Mouse (Mus musculus): Measurements from ENCODE around the gene Gm49425. TPM values are rescaled to one million over a fixed set of nuclear protein-coding genes. Genes with fewer than 3 reads are reported as not detected.

Gm49425 gene
- polyA plus RNA-seq, 1 experiment from 2014 or later: not detected

DNA sequence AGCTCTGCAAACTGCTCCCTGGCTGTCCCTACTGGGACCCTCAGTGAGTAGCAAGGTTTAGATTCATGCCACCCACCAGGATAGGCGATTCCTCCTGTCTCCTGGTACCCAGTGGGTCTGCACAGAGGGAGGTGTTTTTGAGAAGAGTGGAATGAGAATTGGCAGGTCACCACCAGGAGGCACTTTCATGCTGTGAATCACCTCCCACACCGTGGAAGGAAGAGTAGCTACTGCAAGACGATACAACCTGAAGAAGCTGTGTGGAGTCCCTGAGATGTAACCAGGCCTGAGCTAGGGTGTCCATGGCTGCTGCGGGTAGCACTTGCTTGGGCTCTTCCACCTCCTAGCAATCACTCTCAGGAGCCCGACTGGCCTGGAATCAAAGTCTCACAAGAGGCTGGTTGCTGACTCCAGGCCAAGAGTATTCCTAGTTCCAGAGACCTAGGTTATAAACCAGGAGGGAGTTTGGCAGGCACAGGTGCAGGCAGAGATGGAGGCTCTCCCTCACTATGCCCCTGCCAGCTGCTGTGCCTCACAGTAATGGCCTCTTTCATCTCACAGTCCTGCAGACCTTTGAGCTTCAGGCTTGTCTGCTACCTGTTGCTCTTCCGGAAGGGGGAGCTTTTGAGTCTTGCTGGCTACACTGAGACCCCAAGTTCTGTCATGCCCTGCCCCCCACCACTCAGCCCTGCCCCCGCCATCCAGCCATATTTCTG is 21.0 kb upstream of the Gm49425 start:
- Histone ChIP-seq H3K27me3 (replicated peaks; ENCODE audit: control insufficient read depth, insufficient read depth, low read length) (no peaks in the 10 kb centered on the region), H3K4me1 (ENCODE audit: control insufficient read depth, insufficient read depth, low read length) (no peaks in the 10 kb centered on the region), H3K4me3 (ENCODE audit: low read depth, low read length) (no peak overlapping the region), H3K9ac (ENCODE audit: low read length) (no peak overlapping the region), H3K9me3 (replicated peaks; ENCODE audit: control insufficient read depth, low read length) (no peaks in the 10 kb centered on the region), H3K36me3 (ENCODE audit: control insufficient read depth, insufficient read depth, low read length) (no peaks in the 10 kb centered on the region), H3K4me2 (ENCODE audit: low read length) (no peak overlapping the region), H3K27ac (ENCODE audit: low read depth, low read length) (no peak overlapping the region)
- WGBS: 40% methylated on average over 7 of the region's 7 CpGs
- DNase-seq (ENCODE audit: low spot score): no peak
- ATAC-seq: no peak

DNA sequence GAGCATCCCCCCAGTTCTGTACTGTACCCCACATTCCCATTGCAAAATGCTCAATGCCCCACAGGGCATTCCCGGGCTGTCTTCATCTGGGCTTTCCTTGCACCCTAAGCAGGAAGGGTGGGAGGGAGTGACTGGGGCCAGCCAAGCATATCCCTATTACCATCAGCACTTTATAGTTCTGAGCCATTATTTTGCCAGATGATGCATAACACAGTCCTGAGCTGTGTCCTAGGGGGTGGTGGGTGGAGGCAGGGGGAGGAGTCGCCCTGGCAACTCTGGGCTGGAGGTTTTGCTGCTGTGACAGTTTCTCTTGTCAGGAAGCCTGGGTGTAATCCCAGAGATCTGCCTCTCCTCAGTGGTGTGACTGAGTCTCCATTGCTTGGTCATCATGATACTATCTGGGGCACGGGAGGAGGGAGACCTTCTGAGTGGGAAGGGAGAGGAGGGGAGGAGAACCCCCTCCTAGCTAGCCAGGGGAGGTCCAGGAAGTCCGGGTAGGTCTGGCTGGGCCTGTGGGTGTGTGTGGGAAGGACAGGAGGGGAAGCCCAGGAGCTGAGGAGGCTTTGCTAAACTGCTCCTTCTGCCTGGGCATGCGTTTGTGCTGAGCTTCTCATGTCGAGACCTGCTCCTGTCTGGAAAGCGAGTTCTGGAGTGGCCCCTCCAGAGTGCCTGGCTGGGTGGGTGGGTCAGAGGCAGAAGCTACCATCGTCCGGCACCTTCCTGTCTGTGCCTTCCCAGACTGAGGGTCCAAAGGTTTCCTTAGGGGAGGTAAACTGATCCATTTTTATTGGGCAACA is 19.2 kb upstream of the Gm49425 start:
- Histone ChIP-seq H3K27ac (ENCODE audit: low read depth, low read length) (no peak overlapping the region), H3K4me1 (ENCODE audit: control insufficient read depth, insufficient read depth, low read length) (no peaks in the 10 kb centered on the region), H3K4me3 (ENCODE audit: low read depth, low read length) (no peak overlapping the region), H3K9me3 (replicated peaks; ENCODE audit: control insufficient read depth, low read length) (no peaks in the 10 kb centered on the region), H3K36me3 (ENCODE audit: control insufficient read depth, insufficient read depth, low read length) (no peaks in the 10 kb centered on the region), H3K27me3 (replicated peaks; ENCODE audit: control insufficient read depth, insufficient read depth, low read length) (no peaks in the 10 kb centered on the region), H3K9ac (ENCODE audit: low read length) (no peak overlapping the region), H3K4me2 (ENCODE audit: low read length) (no peak overlapping the region)
- ATAC-seq (no peak), DNase-seq (ENCODE audit: low spot score) (no peak)
- WGBS: 82% methylated on average over 9 of the region's 9 CpGs

DNA sequence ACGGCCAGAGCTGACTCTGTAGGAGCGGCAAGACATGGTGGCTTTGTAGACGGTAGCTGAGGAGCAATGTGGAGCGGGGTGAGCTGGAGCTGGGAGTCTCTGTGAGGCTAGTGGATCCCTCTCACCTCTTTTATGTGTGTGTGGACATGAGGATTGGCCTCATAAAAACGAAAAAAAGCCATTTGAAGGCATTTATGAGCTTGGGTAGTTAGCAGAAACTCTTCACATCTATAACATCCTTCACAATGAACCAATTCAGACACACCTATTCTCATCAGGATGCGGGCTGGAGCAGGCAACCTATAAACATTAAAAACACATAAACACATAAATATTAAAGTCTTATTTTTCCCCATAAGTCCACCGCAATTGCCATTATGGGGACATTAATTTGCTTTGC is 15.7 kb upstream of the Gm49425 start, which contains the start of gene Krt84:
Gene Krt84 (minus strand): TSS at position 101 of the 400 bp plus-strand sequence.
- 84% methylated on average over 7 of the region's 7 CpGs for WGBS
- ATAC-seq (no peak), DNase-seq (ENCODE audit: low spot score) (no peak)
- Histone ChIP-seq H3K27me3 (replicated peaks; ENCODE audit: control insufficient read depth, insufficient read depth, low read length) (no peaks in the 10 kb centered on the region), H3K9me3 (replicated peaks; ENCODE audit: control insufficient read depth, low read length) (no peaks in the 10 kb centered on the region), H3K4me2 (ENCODE audit: low read length) (no peak within 1 kb of the TSS), H3K36me3 (ENCODE audit: control insufficient read depth, insufficient read depth, low read length) (no peaks in the 10 kb centered on the region), H3K9ac (ENCODE audit: low read length) (no peak within 1 kb of the TSS), H3K4me3 (ENCODE audit: low read depth, low read length) (no peak within 1 kb of the TSS), H3K27ac (ENCODE audit: low read depth, low read length) (no peak within 1 kb of the TSS), H3K4me1 (ENCODE audit: control insufficient read depth, insufficient read depth, low read length) (no peaks in the 10 kb centered on the region)

DNA sequence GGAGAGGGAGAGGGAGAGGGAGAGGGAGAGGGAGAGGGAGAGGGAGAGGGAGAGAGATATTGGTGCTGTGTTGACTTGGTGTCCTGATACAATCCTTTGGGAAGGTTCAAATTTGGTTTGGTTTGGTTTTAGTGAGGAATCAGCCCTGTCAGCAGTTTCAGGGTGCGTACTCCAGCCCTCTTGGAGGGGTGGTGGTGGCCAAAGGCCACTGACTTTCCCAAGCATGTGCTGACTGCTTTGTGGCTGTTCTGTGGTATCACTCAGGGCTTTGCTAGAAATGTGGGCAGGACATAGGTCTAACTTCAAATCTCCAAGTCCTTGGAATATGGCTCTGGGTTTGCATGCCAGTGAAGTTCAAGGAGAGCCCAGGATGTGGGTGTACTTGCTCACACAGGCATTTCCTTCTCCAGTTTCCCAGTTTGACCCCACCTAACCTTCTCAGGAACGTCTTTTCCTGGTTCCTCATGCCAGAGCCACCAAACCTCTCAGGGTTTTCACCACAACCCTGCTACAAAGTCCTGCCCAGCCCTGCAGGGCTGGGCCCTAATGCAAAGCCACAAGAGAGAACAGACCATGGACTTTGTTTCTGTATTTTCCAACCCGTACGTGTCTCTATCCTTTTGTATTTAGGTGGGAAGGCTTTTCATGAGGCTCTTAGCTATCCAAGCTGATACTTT is 5.6 kb upstream of the Gm49425 start:
- 73% methylated on average over 4 of the region's 4 CpGs for WGBS
- Histone ChIP-seq H3K4me2 (ENCODE audit: low read length) (no peak overlapping the region), H3K4me1 (ENCODE audit: control insufficient read depth, insufficient read depth, low read length) (no peaks in the 10 kb centered on the region), H3K27ac (ENCODE audit: low read depth, low read length) (no peak overlapping the region), H3K36me3 (ENCODE audit: control insufficient read depth, insufficient read depth, low read length) (no peaks in the 10 kb centered on the region), H3K9ac (ENCODE audit: low read length) (no peak overlapping the region), H3K27me3 (replicated peaks; ENCODE audit: control insufficient read depth, insufficient read depth, low read length) (no peaks in the 10 kb centered on the region), H3K4me3 (ENCODE audit: low read depth, low read length) (no peak overlapping the region), H3K9me3 (replicated peaks; ENCODE audit: control insufficient read depth, low read length) (no peaks in the 10 kb centered on the region)
- ATAC-seq: no peak
- DNase-seq (ENCODE audit: low spot score): no peak

DNA sequence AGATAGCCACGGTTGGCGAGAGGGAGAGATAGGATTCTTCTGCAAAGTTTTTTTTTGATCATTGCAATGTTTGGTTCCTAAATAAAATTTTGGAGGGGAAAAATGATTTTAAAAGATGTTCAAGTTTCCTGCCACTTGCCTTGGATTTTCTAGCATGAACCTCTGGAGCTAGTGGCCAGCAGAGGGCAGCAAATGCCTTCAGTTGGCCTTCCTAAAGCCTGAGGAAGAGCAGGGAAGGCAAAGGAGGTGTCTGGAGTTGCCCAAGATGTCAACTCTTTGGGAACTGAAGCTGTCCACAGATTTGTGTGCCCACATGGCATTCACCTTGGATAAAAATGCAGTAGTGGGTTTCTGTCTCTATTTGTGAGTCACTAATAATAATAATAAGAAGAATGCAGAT is 2.7 kb upstream of the Gm49425 start:
- ATAC-seq (no peak), DNase-seq (ENCODE audit: low spot score) (peak; percentile 90)
- Histone ChIP-seq H3K4me3 (ENCODE audit: low read depth, low read length) (no peak overlapping the region), H3K4me1 (ENCODE audit: control insufficient read depth, insufficient read depth, low read length) (no peaks in the 10 kb centered on the region), H3K27ac (ENCODE audit: low read depth, low read length) (no peak overlapping the region), H3K4me2 (ENCODE audit: low read length) (no peak overlapping the region), H3K9ac (ENCODE audit: low read length) (no peak overlapping the region), H3K9me3 (replicated peaks; ENCODE audit: control insufficient read depth, low read length) (no peaks in the 10 kb centered on the region), H3K27me3 (replicated peaks; ENCODE audit: control insufficient read depth, insufficient read depth, low read length) (no peaks in the 10 kb centered on the region), H3K36me3 (ENCODE audit: control insufficient read depth, insufficient read depth, low read length) (no peaks in the 10 kb centered on the region)
- 15% methylated on average over 2 of the region's 2 CpGs for WGBS

DNA sequence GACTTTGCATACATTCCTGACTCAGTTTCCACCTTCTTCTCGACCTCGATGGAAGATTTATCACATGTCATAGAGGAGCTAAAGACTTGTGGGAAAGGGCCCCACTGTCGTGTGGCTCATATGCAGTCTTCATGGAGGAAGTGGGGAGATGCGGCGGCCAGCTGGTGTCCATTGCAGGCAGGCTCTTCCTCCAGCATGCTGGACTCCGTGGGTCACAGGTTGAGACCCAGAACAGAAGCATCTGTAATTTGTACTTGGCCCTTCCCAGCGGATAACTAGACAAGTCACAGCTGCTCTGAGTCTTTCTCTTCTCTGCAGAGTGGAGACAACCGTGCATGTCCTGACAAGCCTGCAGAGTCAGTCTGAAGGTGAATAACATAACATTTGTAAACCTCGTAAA is 8.8 kb downstream of the Gm49425 start:
- H3K36me3 ChIP-seq (ENCODE audit: control insufficient read depth, insufficient read depth, low read length): no peaks in the 10 kb centered on the region
- H3K9ac ChIP-seq (ENCODE audit: low read length): no peak overlapping the region
- H3K4me3 ChIP-seq (ENCODE audit: low read depth, low read length): no peak overlapping the region
- no peaks in the 10 kb centered on the region for H3K27me3 ChIP-seq (replicated peaks; ENCODE audit: control insufficient read depth, insufficient read depth, low read length)
- no peak overlapping the region for H3K27ac ChIP-seq (ENCODE audit: low read depth, low read length)
- no peak overlapping the region for H3K4me2 ChIP-seq (ENCODE audit: low read length)
- no peaks in the 10 kb centered on the region for H3K9me3 ChIP-seq (replicated peaks; ENCODE audit: control insufficient read depth, low read length)
- DNase-seq (ENCODE audit: low spot score) (no peak), ATAC-seq (no peak)
- WGBS: 86% methylated on average over 9 of the region's 9 CpGs
- no peaks in the 10 kb centered on the region for H3K4me1 ChIP-seq (ENCODE audit: control insufficient read depth, insufficient read depth, low read length)

DNA sequence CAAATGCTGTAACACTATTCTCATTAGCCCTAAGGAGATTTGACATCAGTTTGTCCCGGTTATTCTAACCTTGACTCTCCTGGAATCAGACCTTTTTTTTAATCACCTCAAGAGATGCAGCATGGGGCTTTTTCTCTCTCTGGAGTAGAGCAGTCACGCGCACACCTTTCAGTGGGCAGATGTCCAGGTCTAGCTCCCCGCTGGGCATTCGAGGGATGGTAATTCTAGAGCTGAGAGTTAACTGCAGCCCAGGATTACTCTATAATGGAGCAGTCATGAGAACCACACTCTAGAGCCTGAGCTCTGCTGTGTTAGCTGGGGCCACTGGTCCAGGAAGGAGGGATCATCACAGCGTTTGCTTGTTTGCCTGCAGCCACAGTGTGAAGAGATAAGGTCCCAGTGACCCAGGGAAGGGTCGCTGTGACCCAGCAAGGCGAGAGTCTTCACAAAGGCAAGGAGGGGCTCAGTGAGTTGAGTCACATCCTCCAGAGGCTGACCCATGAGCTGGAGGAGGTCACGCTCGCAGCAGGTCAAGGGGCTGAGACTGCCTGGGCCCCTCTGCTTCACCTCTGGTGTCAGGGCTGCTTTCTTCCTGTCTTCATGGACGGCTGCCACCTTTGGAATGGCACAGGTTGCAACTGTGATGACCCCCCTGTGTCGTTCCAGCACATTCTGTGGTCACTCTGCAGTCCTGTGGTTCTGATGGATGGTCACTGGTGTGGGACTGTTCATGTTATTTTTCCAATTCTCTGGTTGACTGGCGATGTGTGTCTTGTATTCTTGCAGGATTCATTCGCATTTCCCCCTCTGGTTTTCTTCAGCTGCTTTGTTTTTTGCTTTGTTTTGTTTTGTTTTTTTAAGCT is 9.9 kb downstream of the Gm49425 start:
- no peak overlapping the region for H3K4me3 ChIP-seq (ENCODE audit: low read depth, low read length)
- H3K27me3 ChIP-seq (replicated peaks; ENCODE audit: control insufficient read depth, insufficient read depth, low read length): no peaks in the 10 kb centered on the region
- H3K36me3 ChIP-seq (ENCODE audit: control insufficient read depth, insufficient read depth, low read length): no peaks in the 10 kb centered on the region
- DNase-seq (ENCODE audit: low spot score): no peak
- H3K9me3 ChIP-seq (replicated peaks; ENCODE audit: control insufficient read depth, low read length): no peaks in the 10 kb centered on the region
- H3K4me1 ChIP-seq (ENCODE audit: control insufficient read depth, insufficient read depth, low read length): no peaks in the 10 kb centered on the region
- ATAC-seq: no peak
- H3K27ac ChIP-seq (ENCODE audit: low read depth, low read length): no peak overlapping the region
- no peak overlapping the region for H3K4me2 ChIP-seq (ENCODE audit: low read length)
- WGBS: 79% methylated on average over 14 of the region's 14 CpGs
- H3K9ac ChIP-seq (ENCODE audit: low read length): no peak overlapping the region

DNA sequence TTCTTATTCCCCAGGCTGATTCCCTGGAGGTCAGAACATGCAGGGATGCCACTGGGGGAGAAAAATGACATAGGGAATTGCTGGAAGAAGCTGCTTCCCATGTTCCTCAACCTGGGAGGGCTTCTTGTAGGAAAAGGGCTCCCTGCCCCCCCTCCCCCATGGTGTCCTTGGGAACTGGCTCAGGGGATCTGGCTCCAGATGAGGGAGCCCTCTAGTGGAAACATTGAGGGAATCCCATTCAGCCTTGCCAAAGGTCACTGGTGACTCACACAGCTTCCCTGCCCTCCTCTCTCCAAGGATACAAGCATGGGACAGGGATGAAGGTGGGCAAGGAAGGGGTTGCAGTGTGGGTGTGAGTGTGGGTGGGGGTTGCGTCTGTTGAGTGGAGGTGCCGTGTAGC is 19.9 kb downstream of the Gm49425 start:
- no peak for ATAC-seq
- 60% methylated on average over 2 of the region's 2 CpGs for WGBS

More for the DNA sequence above, 19.9 kb downstream of the Gm49425 start:
- Histone ChIP-seq H3K9ac (ENCODE audit: low read length) (no peak overlapping the region), H3K27me3 (replicated peaks; ENCODE audit: control insufficient read depth, insufficient read depth, low read length) (no peaks in the 10 kb centered on the region), H3K27ac (ENCODE audit: low read depth, low read length) (no peak overlapping the region), H3K4me1 (ENCODE audit: control insufficient read depth, insufficient read depth, low read length) (no peaks in the 10 kb centered on the region), H3K4me3 (ENCODE audit: low read depth, low read length) (no peak overlapping the region), H3K36me3 (ENCODE audit: control insufficient read depth, insufficient read depth, low read length) (no peaks in the 10 kb centered on the region), H3K4me2 (ENCODE audit: low read length) (no peak overlapping the region), H3K9me3 (replicated peaks; ENCODE audit: control insufficient read depth, low read length) (no peaks in the 10 kb centered on the region)
- peak; percentile 27 for DNase-seq (ENCODE audit: low spot score)

Measured in forebrain, embryonic 14.5 days (tissue).